In genomic region chr19:21472121-21472780, GRCm38 (mm10) we compare ENCODE assay signal across 8 mouse cellular contexts. TPM values are rescaled to one million over a fixed set of nuclear protein-coding genes. Genes with fewer than 3 reads are reported as not detected.
A peak's percentile ranks its signal among the peaks of the same experiment; 100 is the strongest.
DNase-seq lines count a peak whose midpoint lies in the region; ATAC-seq and TF ChIP-seq lines count a peak whose summit lies in the region.

No protein-coding gene starts in this region.

- H3K27ac ChIP-seq in embryonic facial prominence, embryonic 15.5 days (replicated peaks) = no peak overlapping the region
- H3K27ac ChIP-seq in limb, embryonic 14.5 days (replicated peaks; ENCODE audit: low read depth, low read length) = no peak overlapping the region
- no peak overlapping the region for H3K27ac ChIP-seq in midbrain, embryonic 15.5 days

- peak overlapping the region; percentile 90 for H3K4me2 ChIP-seq in embryonic facial prominence, embryonic 15.5 days (replicated peaks)
- peak overlapping the region; percentile 79 for H3K4me2 ChIP-seq in limb, embryonic 14.5 days (replicated peaks; ENCODE audit: low read depth, low read length, severe bottlenecking)
- peak overlapping the region; percentile 73 for H3K4me2 ChIP-seq in midbrain, embryonic 15.5 days

- H3K9ac ChIP-seq in embryonic facial prominence, embryonic 15.5 days = 0 out of 2 replicates have a peak overlapping the region, but pooled peaks have one; percentile 21
- peak overlapping the region; percentile 36; the same call in 1 of the 2 replicates for H3K9ac ChIP-seq in limb, embryonic 14.5 days (ENCODE audit: low read depth, low read length, severe bottlenecking)
- H3K9ac ChIP-seq in midbrain, embryonic 15.5 days = peak overlapping the region; percentile 27

- peaks cover 14% of the 10 kb centered on the region for H3K27me3 ChIP-seq in embryonic facial prominence, embryonic 15.5 days
- peaks cover 26% of the 10 kb centered on the region for H3K27me3 ChIP-seq in limb, embryonic 14.5 days (ENCODE audit: control insufficient read depth, insufficient read depth, low read length)
- H3K27me3 ChIP-seq in midbrain, embryonic 15.5 days (replicated peaks) = peaks cover 12% of the 10 kb centered on the region; the same call in 1 of the 2 replicates

- DNase-seq in adrenal gland, adult 2 months = peak; percentile 94
- DNase-seq in heart, adult 8-10 months (ENCODE audit: low spot score) = peak; percentile 84
- DNase-seq in kidney, adult 9 months = peak; percentile 82
- peak; percentile 18 for DNase-seq in limb, embryonic 14.5 days (ENCODE audit: low spot score)
- peak; percentile 70 to 77 for DNase-seq in spleen, postnatal 10 days (ENCODE audit: low spot score in 2 of 2)

- H3K9me3 ChIP-seq in embryonic facial prominence, embryonic 15.5 days (replicated peaks) = no peaks in the 10 kb centered on the region
- H3K9me3 ChIP-seq in limb, embryonic 14.5 days (ENCODE audit: control insufficient read depth, low read length) = 0 out of 2 replicates have a peak, but pooled peaks cover 5% of the 10 kb centered on the region
- H3K9me3 ChIP-seq in midbrain, embryonic 15.5 days = no peaks in the 10 kb centered on the region

- peak; percentile 75 for ATAC-seq in embryonic facial prominence, embryonic 15.5 days (ENCODE audit: insufficient number of reproducible peaks, low FRiP score, low TSS enrichment, low read depth)
- no peak for ATAC-seq in limb, embryonic 14.5 days (ENCODE audit: low FRiP score, low read depth)
- peak; percentile 82 for ATAC-seq in midbrain, embryonic 15.5 days (replicated peaks)
- no peak for ATAC-seq in inflammation-experienced regulatory T-cells, adult 6 months

- H3K4me3 ChIP-seq in embryonic facial prominence, embryonic 15.5 days (replicated peaks) = peak overlapping the region; percentile 50
- peak overlapping the region; percentile 43 for H3K4me3 ChIP-seq in limb, embryonic 14.5 days (replicated peaks; ENCODE audit: low read length)
- peak overlapping the region; percentile 45 for H3K4me3 ChIP-seq in midbrain, embryonic 15.5 days

- WGBS in embryonic facial prominence, embryonic 15.5 days = 2% methylated on average over 48 of the region's 48 CpGs
- WGBS in limb, embryonic 14.5 days = 3% methylated on average over 37 of the region's 48 CpGs
- 2% methylated on average over 48 of the region's 48 CpGs for WGBS in midbrain, embryonic 15.5 days

- H3K4me1 ChIP-seq in embryonic facial prominence, embryonic 15.5 days = peaks cover 6% of the 10 kb centered on the region; the same call in 1 of the 2 replicates
- H3K4me1 ChIP-seq in limb, embryonic 14.5 days (ENCODE audit: control insufficient read depth, insufficient read depth, low read length) = no peaks in the 10 kb centered on the region
- peaks cover 6% of the 10 kb centered on the region for H3K4me1 ChIP-seq in midbrain, embryonic 15.5 days

- no peak for TF ChIP-seq POLR2A in limb, embryonic 14.5 days (IDR thresholded peaks at IDR 0.05; ENCODE audit: borderline replicate concordance, extremely low read depth, insufficient read depth, insufficient read length)

- H3K36me3 ChIP-seq in embryonic facial prominence, embryonic 15.5 days = no peaks in the 10 kb centered on the region
- no peaks in the 10 kb centered on the region for H3K36me3 ChIP-seq in limb, embryonic 14.5 days (ENCODE audit: control insufficient read depth, insufficient read depth, low read length)
- H3K36me3 ChIP-seq in midbrain, embryonic 15.5 days (replicated peaks) = no peaks in the 10 kb centered on the region

RNA-seq across cellular contexts. Expression of gene Gda, which starts 1.0 kb away (rescaled TPM):
- total RNA-seq in adrenal gland, adult 2 months (2021) = 10 to 100 TPM in 1 of 2 experiments, 1 to 10 TPM in 1; 10.0 to 13.3 TPM
- 9.6 and 11.6 TPM in 2 replicates for polyA plus RNA-seq in adrenal gland, adult 2 months (2012; rRNA removed)
- polyA plus RNA-seq in embryonic facial prominence, embryonic 15.5 days (2015; fragmentation: Nextera tagmentation; extraction: Ambion mirVana) = 0.42 and 0.49 TPM in 2 replicates
- 10 to 100 TPM; 14.2 to 25.5 (median 15.2) TPM for total RNA-seq in heart, adult 8-10 months (2022)
- 0.10 and 0.19 TPM in 2 replicates for polyA plus RNA-seq in limb, embryonic 14.5 days (2012; rRNA removed)
- polyA plus RNA-seq in limb, embryonic 14.5 days (2014; fragmentation: Nextera tagmentation; extraction: Ambion mirVana) = 0.07 and 0.28 TPM in 2 replicates
- 0.50 and 0.77 TPM in 2 replicates for polyA plus RNA-seq in midbrain, embryonic 15.5 days (2015; fragmentation: Nextera tagmentation; extraction: Ambion mirVana)
- polyA plus RNA-seq in inflammation-experienced regulatory T-cells, adult 6 months (2017; shearing (Covaris generic)) = under 1 TPM; 0.13 to 0.41 (median 0.24) TPM

Comparison
In these comparisons a context has a peak if more than half of its experiments do, and no peak if none do; other contexts are left out.
1. DNase-seq: peak in every context shown above with its lines; median percentile 94 in adrenal gland, adult 2 months; 84 in heart, adult 8-10 months; 82 in kidney, adult 9 months; 74 in spleen, postnatal 10 days; 18 in limb, embryonic 14.5 days.
2. ATAC-seq: peak in embryonic facial prominence, embryonic 15.5 days (single experiment) and midbrain, embryonic 15.5 days (single experiment); none in limb, embryonic 14.5 days (single experiment) and inflammation-experienced regulatory T-cells, adult 6 months (single experiment).
3. Peak in every context shown above with its lines, with median percentiles within 50 percentile points of each other: H3K4me2 ChIP-seq, H3K4me3 ChIP-seq and H3K9ac ChIP-seq.